Mouse (Mus musculus) bone marrow, adult 2 months (tissue): Measurements from ENCODE around the gene Nav3. TPM values are rescaled to one million over a fixed set of nuclear protein-coding genes. Genes with fewer than 3 reads are reported as not detected.

Source experiments
- H3K27ac ChIP-seq: fragments of 200-500 bp; 2 replicates; pipeline ENCODE4 v1.5.1; 2012; ENCODE audit warnings: low read depth, mild to moderate bottlenecking, control low read depth, inconsistent platforms, low read length; ENCODE audit not compliant: control insufficient read depth, poor library complexity, insufficient read depth
- H3K4me1 ChIP-seq: fragments of 200-500 bp; 2 replicates; pipeline ENCODE4 v1.6.1; 2011; ENCODE audit warnings: low read length; ENCODE audit not compliant: control insufficient read depth, insufficient read depth
- H3K4me3 ChIP-seq: fragments of 200-500 bp; replicated peaks from 2 replicates; pipeline ENCODE3; 2011; ENCODE audit warnings: mild to moderate bottlenecking, low read depth, low read length, control low read depth; ENCODE audit not compliant: control insufficient read depth
- CTCF ChIP-seq: fragments of 200-500 bp; IDR thresholded peaks from 2 replicates; pipeline ENCODE4 v1.5.1; 2011; ENCODE audit warnings: low read length, control low read depth; ENCODE audit not compliant: control insufficient read depth, insufficient read depth
- POLR2A ChIP-seq: fragments of 200-500 bp; IDR thresholded peaks from 2 replicates; pipeline ENCODE4 v1.6.1; 2011; ENCODE audit warnings: low read depth, mild to moderate bottlenecking, control low read depth, low read length, borderline replicate concordance; ENCODE audit not compliant: control insufficient read depth
- WGBS: fragments of 180-500 bp; shearing (Covaris S2); methylation state at CpG from one replicate; pipeline ENCODE4 v1.1.7; 2018; 5-methylcytosine and 5-hydroxymethylcytosine counted together
- polyA plus RNA-seq: library from polyadenylated mRNA; stranded (reverse); fragments of >200 nt; gene quantifications from 2 replicates; pipeline ENCODE4 v1.2.4, GENCODE M21; 2011; ENCODE audit warnings: low replicate concordance; ENCODE audit not compliant: missing spikeins, insufficient read depth, insufficient read length

Gene Nav3
- polyA plus RNA-seq, 1 experiment: 2.0 TPM

DNA sequence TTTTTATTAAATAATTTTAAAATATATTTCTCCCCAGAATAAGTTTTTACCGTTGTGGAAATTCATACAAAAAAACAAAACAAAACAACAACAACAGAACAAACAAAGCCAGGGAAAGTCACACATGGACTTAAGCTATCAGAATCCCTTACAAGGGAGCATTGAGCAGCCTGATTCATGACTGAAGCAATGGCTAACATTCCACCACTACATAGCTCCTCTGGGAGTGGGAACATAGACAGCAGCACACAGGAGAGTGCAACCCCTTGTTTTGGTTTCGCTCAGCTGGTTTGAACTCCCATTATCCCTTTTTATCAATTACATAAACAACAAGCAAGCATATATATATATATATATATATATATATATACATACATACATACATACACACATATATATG lies 589.9 kb downstream of the Nav3 start:
- no peak for TF ChIP-seq POLR2A
- no peak for TF ChIP-seq CTCF
- 88% methylated on average over 2 of the region's 2 CpGs for WGBS

DNA sequence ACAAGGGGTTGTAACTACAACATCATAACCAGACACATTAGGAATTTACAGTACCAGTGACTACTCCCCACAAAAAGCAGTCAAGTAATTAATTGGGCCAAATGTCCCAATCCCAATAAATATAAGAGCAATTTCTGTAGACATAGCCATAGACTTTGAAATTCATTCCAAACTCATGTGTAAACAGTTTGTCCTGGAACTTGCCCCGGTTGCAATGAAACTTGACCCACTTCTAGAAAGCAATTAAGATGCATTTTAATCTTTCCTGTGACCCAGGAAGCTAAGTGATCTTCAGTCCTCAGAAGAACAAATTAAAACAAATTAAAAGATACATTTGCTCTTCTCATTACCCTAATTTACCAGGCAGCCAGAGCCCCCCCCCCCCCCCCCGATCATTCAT lies 590.6 kb downstream of the Nav3 start:
- Histone ChIP-seq H3K4me1 (no peaks in the 10 kb centered on the region), H3K4me3 (no peak overlapping the region), H3K27ac (no peak overlapping the region)
- WGBS: 56% methylated on average over 1 of the region's 2 CpGs
- TF ChIP-seq CTCF: no peak
- TF ChIP-seq POLR2A: no peak

More for the DNA sequence above, 589.9 kb downstream of the Nav3 start:
- H3K4me3 ChIP-seq: no peak overlapping the region
- H3K4me1 ChIP-seq: no peaks in the 10 kb centered on the region
- no peak overlapping the region for H3K27ac ChIP-seq

DNA sequence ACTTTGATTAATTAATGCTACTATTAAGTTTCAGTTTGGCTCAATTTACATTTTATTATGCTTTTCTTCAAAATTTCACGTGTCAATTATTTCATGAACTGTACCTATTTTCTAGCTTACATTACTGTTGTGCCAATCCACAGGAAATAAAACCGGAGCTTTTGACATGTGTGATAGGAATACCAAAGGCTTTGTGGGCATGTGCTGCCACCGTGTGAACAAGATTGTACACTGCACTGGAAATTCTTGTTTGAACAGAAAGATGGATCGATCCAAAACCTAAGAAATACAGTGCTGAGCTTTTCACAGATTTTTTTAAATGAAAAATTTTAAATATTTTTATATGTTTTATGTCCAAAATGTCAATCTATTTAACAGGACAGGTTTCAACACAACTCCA lies 591.3 kb downstream of the Nav3 start:
- WGBS: 20% methylated on average over 4 of the region's 4 CpGs
- TF ChIP-seq POLR2A (no peak), CTCF (no peak)

DNA sequence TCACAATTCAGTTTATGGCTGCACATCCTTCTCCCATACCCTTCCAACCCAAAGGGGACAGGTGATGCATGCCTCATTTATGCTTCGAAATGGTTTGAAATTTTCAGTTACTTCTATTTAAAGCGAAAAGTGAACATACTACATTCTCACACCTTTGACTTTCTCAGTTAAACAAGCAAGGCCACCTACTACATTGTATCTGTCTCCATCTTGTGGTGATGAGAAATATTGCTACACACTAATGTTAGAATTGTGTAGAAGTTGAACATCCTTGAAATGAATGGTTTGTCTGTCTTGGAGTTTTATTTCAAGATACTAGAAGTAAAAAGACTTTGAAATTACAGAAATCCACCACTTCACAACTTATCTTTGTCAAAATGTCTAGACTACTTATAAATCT lies 594.7 kb downstream of the Nav3 start:
- no peaks in the 10 kb centered on the region for H3K4me1 ChIP-seq
- no peak for TF ChIP-seq CTCF
- no peak for TF ChIP-seq POLR2A
- no peak overlapping the region for H3K27ac ChIP-seq
- no peak overlapping the region for H3K4me3 ChIP-seq
- 62% methylated on average over 2 of the region's 2 CpGs for WGBS

More for the DNA sequence above, 591.3 kb downstream of the Nav3 start:
- H3K4me3 ChIP-seq: no peak overlapping the region
- no peak overlapping the region for H3K27ac ChIP-seq
- H3K4me1 ChIP-seq: no peaks in the 10 kb centered on the region

DNA sequence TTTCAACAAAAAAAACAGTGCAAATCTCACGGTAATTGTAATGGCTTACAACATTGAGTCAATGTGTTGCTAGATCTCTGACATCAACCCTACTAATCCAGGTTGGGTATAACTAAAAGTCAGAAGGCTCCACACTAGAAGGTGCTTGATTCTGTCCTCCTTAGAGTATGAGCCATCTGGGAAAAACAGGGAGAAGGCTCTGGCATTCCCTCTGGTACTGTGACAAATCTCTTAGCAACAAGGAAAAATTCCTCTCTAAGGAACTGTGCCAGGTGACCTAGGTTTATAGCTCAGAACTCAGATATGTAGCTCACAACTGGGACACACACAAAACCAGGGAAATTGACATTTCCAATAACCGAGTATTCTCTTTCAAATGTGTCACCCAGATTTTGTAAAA lies 597.4 kb downstream of the Nav3 start:
- Histone ChIP-seq H3K27ac (no peak overlapping the region), H3K4me3 (no peak overlapping the region), H3K4me1 (no peaks in the 10 kb centered on the region)
- TF ChIP-seq POLR2A (no peak), CTCF (no peak)
- 80% methylated on average over 2 of the region's 2 CpGs for WGBS

DNA sequence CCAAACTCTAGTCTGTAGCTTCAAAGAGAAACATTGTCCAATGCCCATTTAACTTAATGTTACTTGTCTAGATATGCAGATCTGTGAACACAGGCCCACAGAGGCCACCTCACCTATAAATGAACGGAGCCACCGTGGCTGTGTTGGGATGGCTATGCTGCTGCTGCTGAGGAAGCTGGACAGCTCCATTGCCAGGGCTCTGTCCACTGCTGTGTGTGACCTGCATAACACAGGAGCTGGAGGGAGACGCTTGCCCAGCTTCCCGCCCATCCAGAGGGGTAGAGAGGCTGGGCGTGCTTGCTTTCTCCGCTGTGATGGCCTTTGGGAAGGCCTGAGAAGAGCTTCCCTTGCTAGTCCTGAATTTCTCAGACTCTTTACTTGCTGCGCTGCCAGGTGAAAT lies 603.6 kb downstream of the Nav3 start:
- WGBS: 77% methylated on average over 7 of the region's 7 CpGs
- no peak for TF ChIP-seq POLR2A
- TF ChIP-seq CTCF: no peak
- H3K27ac ChIP-seq: no peak overlapping the region

DNA sequence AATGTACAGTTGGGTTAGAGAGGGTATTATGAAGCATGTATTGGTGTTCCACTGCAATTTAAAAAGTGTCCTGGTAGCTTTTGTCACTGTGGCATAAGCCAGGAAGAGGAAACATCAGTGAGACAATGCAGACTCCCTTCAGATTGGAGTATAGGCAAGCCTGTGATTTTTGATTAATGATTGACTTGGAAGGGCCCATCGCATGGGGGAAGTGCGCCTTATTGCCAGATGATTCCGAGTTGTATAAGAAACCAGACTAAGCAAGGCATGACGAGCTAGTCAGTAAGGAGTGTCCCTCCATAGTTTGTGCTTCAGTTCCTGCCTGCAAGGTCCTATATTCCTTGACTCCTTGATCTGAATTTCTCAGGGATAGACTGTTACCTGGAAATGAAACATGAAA lies 608.4 kb downstream of the Nav3 start:
- WGBS: 72% methylated on average over 4 of the region's 4 CpGs
- no peak overlapping the region for H3K27ac ChIP-seq
- H3K4me1 ChIP-seq: no peaks in the 10 kb centered on the region
- H3K4me3 ChIP-seq: no peak overlapping the region
- TF ChIP-seq POLR2A (no peak), CTCF (no peak)

More for the DNA sequence above, 603.6 kb downstream of the Nav3 start:
- Histone ChIP-seq H3K4me3 (no peak overlapping the region), H3K4me1 (no peaks in the 10 kb centered on the region)

DNA sequence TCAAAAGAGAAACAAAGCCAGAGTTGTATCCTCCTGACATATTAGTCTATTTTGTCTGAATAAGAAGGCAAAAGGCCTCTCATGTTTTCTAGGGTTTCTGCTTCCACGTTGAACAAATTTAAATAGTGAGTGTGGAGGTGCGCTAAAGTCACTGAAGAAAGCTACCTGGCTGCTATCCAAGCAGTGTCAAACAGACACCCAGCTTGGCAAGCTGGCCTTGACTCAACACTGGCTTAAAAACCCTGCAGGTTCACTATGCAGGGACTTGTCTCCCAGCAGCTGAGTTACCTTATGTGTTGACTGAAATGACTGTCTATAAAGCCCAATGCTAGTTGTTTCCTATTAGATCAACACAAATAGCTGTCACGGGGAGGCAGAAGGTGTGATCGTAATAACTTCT lies 612.3 kb downstream of the Nav3 start:
- 79% methylated on average over 4 of the region's 4 CpGs for WGBS
- Histone ChIP-seq H3K4me1 (no peaks in the 10 kb centered on the region), H3K27ac (no peak overlapping the region), H3K4me3 (no peak overlapping the region)
- TF ChIP-seq POLR2A (no peak), CTCF (no peak)

DNA sequence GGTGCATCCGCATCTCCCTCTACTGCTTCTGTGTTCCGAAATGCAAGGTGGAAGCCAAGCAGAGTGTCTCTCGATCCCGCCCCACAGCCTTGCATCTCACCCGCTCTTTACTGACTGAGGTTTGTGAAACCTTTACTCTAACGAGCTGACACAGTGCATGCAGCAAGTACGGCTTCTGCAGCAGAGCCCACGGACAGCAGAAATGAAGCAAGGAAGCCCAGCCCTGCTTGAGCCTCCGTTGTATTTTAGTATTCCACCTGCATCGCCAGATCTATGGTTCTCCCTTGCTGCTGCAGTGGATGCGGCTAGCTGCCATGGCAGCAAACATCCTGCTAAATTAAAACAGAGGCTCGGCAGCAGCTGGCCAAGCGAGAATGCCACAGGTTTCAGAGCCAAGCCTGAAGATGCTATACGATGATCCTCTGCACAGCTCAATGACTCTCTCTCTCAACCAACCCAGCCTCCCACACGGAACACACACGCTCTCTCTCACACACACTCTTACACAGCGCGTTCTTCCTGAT lies 623.2 kb downstream of the Nav3 start:
- no peaks in the 10 kb centered on the region for H3K4me1 ChIP-seq
- TF ChIP-seq CTCF: no peak
- no peak for TF ChIP-seq POLR2A
- H3K27ac ChIP-seq: no peak overlapping the region
- H3K4me3 ChIP-seq: no peak overlapping the region
- 49% methylated on average over 18 of the region's 18 CpGs for WGBS
